Mouse (Mus musculus) frontal cortex, adult 2 months (tissue): ENCODE measurements around the gene Cd163l1. TPM values are rescaled to one million over a fixed set of nuclear protein-coding genes. Genes with fewer than 3 reads are reported as not detected.
A peak's percentile ranks its signal among the peaks of the same experiment; 100 is the strongest.

Experiments
- DNase-seq, 2 experiments: peaks; one replicate each; pipeline ENCODE4 v3.0.0; 2022; ENCODE audit warnings: low spot score in 1 of 2; ENCODE audit errors: extremely low spot score in 1 of 2
- polyA plus RNA-seq: library from polyadenylated mRNA; depleted of rRNA; stranded (reverse); fragments of >200 nt; gene quantifications from 2 replicates; pipeline ENCODE4 v1.2.3, GENCODE M21; 2012; rRNA removed

Gene Cd163l1
- 0.17 and 0.24 TPM in 2 replicates for polyA plus RNA-seq

DNA sequence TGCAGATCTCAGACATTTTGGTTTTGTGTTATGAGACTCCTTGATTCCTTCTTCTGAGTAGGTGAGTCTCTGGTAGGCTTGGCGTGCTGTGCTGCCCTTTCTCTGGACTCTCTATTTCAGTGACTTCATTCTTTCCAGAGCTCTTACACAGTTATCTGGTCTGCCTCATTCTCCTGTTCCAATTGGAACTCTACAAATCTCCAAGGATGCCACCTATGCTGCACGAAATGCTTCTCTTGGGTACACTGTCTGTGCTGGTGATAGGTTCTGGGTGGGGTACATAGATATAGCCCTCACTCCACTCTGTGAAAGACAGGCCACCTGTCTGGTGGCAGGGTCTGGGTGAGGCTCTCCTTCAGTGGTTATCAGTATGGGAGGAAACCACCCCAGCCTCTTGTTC, at the start of gene Cd163l1:
Gene Cd163l1, plus strand, starts transcription at position 301 of the 400 bp plus-strand sequence.
- DNase-seq = no peak

DNA sequence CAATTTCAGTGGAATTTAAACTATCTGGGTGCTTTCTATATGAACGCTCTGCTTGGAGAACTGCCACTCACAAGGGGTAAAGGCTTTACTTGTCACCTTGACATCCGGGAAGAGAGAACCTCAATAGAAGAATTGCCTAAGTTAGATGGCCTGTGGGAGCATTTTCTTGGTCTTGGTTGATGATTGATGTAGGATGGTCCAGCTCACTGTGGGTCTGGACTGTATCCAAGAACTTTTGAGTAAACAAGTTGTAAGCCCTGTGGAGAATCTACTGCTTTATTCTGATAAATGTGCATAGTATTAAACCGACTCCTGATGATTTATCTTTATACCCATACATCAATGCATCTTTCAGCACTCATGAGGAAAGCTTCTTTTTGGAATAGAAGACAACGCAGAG, 48.7 kb upstream of the Cd163l1 start:
- DNase-seq = no peak

DNA sequence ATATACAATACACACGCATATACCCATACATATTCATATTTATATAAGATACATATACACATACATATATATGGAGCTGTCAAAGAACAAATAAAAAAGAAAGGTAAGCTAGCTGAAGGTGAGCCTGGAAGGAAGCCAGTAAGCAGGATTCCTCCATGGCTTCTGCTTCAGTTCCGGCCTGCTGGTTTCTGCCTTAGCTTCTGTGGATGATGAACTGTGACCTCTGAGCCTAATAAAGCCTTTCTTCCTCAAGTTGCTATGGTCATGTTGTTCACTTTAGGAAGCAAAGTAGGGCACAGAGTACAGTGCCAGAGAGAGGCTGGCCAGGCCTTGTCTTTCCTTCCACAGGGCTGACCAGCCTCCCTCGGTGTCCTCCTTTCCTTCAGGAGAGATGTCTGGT, 47.2 kb upstream of the Cd163l1 start:
- DNase-seq = no peak

DNA sequence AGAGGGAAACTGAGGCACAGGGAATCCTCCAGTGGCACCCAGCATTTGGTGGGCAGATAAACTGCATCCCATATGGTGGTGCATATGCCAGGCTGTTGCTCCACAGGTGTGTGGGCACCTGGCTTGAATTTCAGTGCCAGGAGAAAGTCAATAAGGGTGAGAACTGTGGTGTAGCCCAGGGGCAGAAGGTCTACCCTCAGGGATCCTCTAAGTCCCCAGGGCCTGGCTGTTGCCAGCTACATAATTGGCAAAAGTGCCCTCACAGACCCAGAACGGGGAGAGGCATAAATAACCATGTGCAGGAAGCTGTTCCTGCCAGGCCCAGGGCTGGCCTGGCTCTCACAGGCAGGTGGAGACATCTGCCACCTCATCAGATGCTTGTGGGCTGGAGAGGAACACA, 45.1 kb upstream of the Cd163l1 start, which contains the start of gene Olfr523:
Gene Olfr523, plus strand, starts transcription at position 282 of the 400 bp plus-strand sequence.
- no peak for DNase-seq

GRCm38 (mm10) chr7:140179176-140179575, 38.9 kb upstream of the Cd163l1 start:
- DNase-seq = no peak

DNA sequence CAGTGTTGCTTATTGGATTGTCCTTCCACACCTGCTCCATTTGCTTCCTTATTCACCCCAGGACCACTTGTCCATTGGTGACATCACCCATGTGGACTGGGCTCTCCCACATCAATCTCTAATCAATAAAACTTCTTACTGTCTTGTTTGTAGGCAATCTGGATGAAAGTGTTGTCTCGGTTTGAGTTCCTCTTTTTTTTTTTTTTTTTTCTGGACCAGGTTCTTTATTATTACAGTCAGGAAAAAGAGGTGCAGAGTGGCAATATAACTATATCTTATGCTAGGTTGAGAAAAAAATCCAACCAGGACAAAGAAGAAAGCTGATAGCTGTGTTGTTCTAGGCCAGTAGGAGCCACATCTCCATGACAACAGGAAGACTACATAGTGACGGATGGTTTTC, 37.4 kb upstream of the Cd163l1 start:
- DNase-seq = no peak

DNA sequence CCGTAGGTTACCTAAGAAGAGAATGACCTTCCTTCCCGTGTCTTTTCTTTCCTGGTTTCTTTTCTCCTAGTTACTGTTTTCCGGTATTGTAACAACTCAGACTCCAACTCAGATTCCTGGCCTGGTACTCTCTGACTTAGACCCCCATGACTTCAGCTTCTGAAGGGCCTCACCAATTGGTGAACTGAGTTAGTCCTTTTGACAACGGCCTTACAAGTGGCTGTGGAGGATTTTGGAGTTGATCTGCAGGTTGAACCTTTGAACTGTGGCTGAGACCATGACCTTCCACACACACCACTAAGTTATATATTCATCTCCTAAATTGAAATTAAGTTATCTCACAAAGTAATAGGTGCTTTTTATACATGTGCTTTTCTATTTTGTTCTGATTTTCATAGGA, 33.9 kb upstream of the Cd163l1 start:
- DNase-seq = no peak

DNA sequence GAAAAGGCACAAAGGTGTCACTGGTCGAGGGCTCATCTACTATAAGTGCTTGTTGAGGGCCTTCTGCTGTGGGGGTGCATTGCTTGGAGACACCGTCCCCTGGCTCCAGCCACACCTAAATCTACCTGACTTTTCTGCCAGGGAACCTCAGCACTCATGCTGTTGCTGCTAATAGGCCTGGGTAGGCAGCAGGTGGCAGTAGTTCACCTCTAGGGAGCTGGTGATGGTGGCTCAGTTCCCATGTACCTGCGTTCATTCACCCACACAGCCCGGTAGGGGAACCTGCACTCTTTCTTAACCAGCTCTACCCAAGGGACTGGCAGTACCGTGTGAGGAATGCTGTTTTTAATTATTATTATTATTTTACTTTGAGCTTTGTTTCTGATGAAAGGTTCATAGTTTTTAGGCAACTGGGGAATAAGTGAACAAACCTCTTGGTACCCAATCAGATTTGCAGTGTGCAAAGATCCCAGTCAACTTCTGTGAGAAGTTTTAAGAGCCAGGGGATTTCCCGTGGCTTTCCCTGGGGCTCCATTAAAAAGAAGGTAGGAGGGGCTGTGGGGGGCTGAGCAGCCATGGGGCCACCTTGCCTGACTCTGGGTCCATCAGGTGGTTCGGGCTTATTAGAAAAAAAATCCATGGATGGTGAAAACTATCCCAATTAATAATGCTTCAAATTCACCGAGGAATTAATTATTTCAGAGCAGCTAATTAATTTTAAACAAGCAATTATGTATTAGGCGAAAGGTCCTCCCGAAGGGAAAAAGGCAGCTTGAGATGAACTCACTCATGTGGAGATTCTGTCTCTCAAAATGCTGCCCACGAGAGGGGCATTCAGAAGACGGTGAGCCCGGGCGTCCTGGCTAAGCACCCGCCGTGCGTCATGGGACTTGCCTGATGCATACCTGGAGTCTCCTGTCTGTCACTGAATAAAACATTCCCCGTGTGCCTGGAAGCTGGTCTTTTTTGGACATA, 31.1 kb upstream of the Cd163l1 start:
- DNase-seq = peak in 1 of 2 experiments; percentile 54

DNA sequence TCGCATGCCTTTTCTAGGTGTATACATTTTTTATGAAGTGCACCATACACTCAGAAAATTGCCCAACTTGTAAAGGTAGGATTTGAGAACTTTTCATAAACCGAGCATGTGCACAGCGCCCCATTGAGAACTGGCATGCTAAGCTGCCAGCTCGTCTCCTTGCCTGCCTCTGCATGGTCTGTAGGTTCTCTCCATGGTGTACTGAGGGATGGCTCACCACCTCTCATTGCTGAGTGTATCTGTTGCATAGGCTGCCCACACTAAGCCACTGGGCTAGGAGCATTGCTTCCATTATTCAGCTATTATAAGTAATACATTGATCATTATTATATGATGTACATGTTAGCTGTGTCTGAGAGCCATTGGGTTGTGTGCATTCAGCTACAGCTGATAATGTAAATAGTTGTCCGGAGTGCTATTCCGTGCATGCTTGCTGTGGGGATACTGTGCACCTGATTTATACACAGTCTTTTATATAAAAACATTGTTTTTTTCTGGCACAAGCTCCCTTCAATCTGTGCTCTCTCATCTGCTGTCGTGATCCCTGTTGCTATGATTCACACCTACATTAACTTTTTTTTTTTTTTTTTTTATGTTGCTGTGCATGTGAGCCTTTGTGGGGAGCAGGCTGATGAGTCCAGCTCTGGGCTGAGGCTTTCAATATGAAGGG, 30.2 kb upstream of the Cd163l1 start:
- DNase-seq = peak in 1 of 2 experiments; percentile 22

GRCm38 (mm10) chr7:140188391-140189328, 29.4 kb upstream of the Cd163l1 start:
- DNase-seq = peak in 1 of 2 experiments; percentile 34

DNA sequence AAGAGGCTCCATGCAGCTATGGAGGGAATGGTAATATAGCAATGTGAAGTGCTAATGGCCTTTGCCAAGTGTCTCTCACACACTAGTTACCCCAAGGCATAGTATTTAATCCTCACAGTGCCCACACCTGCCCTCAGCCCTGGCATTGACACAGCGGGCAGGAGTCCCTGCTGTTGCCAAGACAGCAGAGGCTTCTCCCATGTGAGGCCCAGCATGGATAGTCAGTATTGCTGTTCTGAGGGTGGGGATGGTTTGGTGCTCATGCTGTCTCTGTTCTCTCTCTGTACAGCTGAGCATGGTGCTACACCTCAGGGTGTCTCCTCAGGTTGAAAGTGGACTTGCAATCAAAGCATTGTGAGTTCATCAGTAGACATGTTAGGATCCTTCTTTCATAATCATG, 27.6 kb upstream of the Cd163l1 start:
- no peak for DNase-seq

DNA sequence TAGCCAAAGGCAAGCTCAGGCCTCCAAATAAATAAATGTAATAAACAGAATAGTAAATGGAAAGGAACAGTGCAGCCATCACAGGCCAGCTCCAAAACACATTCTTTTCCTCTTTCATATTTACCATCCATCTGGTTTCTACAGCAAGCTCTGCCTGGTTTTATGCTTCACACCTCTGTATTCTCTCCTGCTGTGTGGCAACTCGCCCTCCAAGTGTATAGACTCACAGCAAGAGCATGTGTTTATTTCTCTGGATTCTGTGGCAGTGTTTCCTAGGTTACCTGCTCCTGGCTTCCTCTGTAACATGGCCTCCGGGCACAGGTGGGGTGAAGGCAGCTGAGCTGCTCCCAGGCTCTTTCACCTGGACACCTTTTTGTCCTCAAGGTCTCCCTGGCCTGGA, 25.6 kb upstream of the Cd163l1 start:
- DNase-seq = no peak

DNA sequence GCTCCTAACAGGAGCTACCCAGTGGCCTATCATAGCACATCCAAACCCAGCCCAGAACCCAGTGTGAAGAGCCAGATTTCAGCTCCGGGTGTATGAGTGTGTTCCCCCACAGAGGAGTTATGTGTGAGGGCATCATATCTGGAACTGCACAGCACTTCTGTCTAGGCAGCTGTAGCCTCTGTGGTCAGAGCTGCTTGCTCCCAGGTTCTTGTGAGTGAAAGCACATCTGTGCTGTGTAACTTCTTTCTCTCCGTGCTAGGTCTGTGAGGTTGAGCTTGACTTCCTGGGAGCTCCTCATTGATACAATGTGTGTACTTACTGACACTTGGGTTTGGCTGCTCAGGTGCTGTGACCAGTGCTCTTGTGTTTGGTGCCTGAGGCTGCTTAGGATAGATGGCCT, 25.2 kb upstream of the Cd163l1 start:
- no peak for DNase-seq

DNA sequence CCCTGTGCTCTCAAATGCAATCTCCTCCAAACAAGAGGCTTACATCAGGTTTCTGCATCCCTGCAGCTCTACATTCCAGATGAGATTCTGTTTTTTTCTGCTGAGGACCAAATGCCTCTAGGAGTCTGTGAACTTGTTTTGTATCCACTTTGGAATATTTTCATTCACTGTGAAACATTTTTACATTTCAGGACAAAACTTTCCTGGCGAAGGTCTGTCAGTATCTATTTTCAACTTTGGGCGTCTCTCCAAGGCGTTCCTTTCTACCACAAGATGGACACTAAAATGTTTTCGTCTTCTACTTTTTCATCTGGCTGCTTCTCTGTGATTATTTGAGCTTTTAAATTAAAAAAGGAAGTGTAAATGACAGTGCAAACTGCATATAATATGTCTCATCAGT, 24.0 kb upstream of the Cd163l1 start:
- DNase-seq = peak in 1 of 2 experiments; percentile 44

DNA sequence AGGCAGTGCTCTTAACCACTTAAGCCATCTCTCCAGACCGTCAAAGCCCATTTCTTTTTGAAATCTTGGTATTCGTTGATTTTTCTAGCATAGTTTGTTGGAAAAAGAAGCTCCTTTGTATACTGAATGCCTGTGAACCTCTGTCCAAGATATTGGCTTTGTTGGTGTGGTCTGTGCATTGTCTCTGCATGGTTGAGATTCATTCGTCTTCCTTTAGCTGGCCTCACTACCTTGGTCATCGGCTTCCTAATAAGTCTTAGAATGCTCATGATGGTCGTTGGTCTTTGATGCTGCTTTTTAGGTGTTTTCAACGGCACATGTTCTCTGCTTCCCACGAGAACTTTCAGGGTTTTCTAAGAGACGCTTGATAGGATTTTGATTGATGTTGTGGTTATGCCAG, 22.1 kb upstream of the Cd163l1 start:
- no peak for DNase-seq

DNA sequence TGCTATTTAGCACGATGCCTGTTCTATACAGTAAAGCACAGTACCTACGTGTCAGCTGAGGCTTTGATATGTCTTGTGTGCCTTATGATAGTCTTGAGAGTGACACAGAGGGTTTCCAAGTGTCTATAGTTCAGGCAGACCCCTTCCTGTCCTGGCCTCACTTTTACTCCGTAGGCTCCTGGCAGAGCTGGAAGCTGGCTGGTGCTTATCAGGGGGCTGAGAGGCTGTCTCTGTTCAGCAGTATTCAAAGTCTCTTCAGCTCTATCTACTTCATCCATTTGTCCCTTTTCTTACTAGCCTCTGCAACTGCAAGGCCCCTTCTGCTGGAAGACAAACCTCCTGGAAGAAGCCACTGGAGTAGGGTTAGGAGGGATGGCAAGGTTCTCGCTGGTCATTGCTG, 17.0 kb upstream of the Cd163l1 start:
- no peak for DNase-seq

GRCm38 (mm10) chr7:140205864-140206263, 12.2 kb upstream of the Cd163l1 start, which contains the start of gene Olfr524:
Gene Olfr524, minus strand, starts transcription at chr7:140205964.
- DNase-seq = no peak

- no peak for DNase-seq
These were observed 11.2 kb upstream of the Cd163l1 start for GRCm38 (mm10) chr7:140206904-140207303.

DNA sequence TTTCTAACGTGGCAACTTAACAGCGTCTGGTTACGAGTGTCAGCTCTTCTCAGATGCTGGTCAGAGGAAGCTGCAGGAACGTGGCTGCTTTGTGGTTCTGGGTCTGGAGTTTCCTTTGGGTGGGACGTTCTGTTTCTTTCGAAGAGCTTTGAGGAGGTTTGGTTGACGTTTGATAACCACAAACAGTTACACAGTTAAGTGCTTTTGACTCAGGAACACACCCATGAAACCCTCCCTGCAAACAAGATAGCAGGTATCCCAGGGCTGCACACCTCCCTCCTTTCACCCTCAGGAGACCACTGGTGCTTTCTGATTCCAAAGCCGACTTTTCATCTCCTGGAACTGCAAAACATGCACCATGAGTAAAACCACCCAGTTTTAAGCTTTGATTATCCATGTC, 9.9 kb upstream of the Cd163l1 start:
- DNase-seq = no peak

- no peak for DNase-seq
These were observed 9.4 kb upstream of the Cd163l1 start for GRCm38 (mm10) chr7:140208677-140209076.
